17 mouse cellular contexts compared by ENCODE assay signal in the genomic region with DNA sequence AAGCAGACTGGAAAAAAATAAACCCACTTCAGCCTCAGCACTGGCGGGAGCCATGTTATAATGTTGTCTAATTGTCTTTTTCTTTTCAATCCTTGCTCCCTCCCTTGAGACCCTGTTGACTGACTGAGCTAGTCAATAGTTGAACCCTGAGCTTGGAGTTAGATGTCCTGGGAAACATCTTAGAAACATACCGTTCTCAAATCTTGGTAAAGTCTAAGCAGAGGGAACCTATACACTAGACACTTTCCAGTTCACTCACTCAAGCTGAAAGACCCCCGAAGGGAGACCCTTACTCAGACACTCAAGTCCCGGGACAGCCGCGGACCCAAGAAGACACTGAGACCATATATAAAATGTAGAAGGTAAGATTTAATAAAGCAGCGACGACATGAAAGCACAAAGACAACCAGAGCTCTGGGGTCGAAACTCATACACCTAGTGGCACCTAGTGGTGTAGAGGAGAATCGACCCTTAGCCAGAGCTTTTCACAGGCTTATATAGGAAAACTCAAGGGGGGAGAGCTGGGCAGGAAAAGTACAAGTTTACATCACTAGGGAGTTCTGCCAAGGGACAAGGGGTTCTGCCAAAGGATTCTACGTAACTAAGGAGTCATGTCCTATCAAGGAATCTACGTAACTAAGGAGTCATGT. TPM values are rescaled to one million over a fixed set of nuclear protein-coding genes. Genes with fewer than 3 reads are reported as not detected.
DNase-seq lines count a peak whose midpoint lies in the region; ATAC-seq and TF ChIP-seq lines count a peak whose summit lies in the region.
"Not testable (repeated sequence)": the region's sequence is repeated elsewhere in the genome, so short reads cannot be mapped to it uniquely, and the experiment has no call there.
"Had no signal": no experiment of that assay in that cellular context is flagged by ENCODE, and none has a peak within 500 bp of the region (broad histone marks: within the 10 kb centered on the region; RNA-seq: fewer than 3 reads in every experiment).

No protein-coding gene starts in this region.

- not testable (repeated sequence) for H3K4me3 ChIP-seq in heart, embryonic 15.5 days; hindbrain, embryonic 16.5 days (ENCODE audit: low read length); kidney, postnatal 0 days (replicated peaks; ENCODE audit: low read depth, low read length); midbrain, embryonic 15.5 days

- not testable (repeated sequence) for TF ChIP-seq CTCF in kidney, postnatal 0 days (IDR thresholded peaks at IDR 0.05; ENCODE audit: low read depth)

- H3K36me3 ChIP-seq in heart, embryonic 15.5 days; hindbrain, embryonic 16.5 days (ENCODE audit: control insufficient read depth, insufficient read depth, low read length); kidney, postnatal 0 days (ENCODE audit: insufficient read depth, low read length); midbrain, embryonic 15.5 days (replicated peaks): not testable (repeated sequence)

- DNase-seq in embryo, embryonic 10.5 days (ENCODE audit: low spot score): peak; percentile 3
- DNase-seq in kidney, postnatal 0 days (ENCODE audit: low spot score): not testable (repeated sequence)
- peak; percentile 34 for DNase-seq in retina, postnatal 1 day

- peak overlapping the region; percentile 43 for H3K4me2 ChIP-seq in heart, embryonic 15.5 days
- H3K4me2 ChIP-seq in hindbrain, embryonic 16.5 days (ENCODE audit: low read length): peak overlapping the region; percentile 44
- peak overlapping the region; percentile 31 for H3K4me2 ChIP-seq in kidney, postnatal 0 days (ENCODE audit: low read length)
- H3K4me2 ChIP-seq in midbrain, embryonic 15.5 days: 0 out of 2 replicates have a peak overlapping the region, but pooled peaks have one; percentile 3

- not testable (repeated sequence) for H3K9me3 ChIP-seq in heart, embryonic 15.5 days (replicated peaks); hindbrain, embryonic 16.5 days (ENCODE audit: control insufficient read depth, low read length); kidney, postnatal 0 days (replicated peaks; ENCODE audit: low read length); midbrain, embryonic 15.5 days

- not testable (repeated sequence) for H3K27ac ChIP-seq in heart, embryonic 15.5 days; hindbrain, embryonic 16.5 days (ENCODE audit: low read depth, low read length); kidney, postnatal 0 days; midbrain, embryonic 15.5 days

- 29% methylated on average over 7 of the region's 12 CpGs for WGBS in heart, embryonic 15.5 days
- 38% methylated on average over 7 of the region's 12 CpGs for WGBS in hindbrain, embryonic 16.5 days
- WGBS in kidney, postnatal 0 days: 31% methylated on average over 7 of the region's 12 CpGs
- 51% methylated on average over 7 of the region's 12 CpGs for WGBS in midbrain, embryonic 15.5 days

- H3K27me3 ChIP-seq in heart, embryonic 15.5 days; hindbrain, embryonic 16.5 days (replicated peaks; ENCODE audit: control insufficient read depth, insufficient read depth, low read length); kidney, postnatal 0 days (ENCODE audit: insufficient read depth, low read length); midbrain, embryonic 15.5 days (replicated peaks): not testable (repeated sequence)

- H3K9ac ChIP-seq in heart, embryonic 15.5 days; kidney, postnatal 0 days (ENCODE audit: low read depth, low read length); midbrain, embryonic 15.5 days: not testable (repeated sequence)
- peak overlapping the region; percentile 35; the same call in 1 of the 2 replicates for H3K9ac ChIP-seq in hindbrain, embryonic 16.5 days (ENCODE audit: low read depth, low read length)

- not testable (repeated sequence) for H3K4me1 ChIP-seq in heart, embryonic 15.5 days (replicated peaks); hindbrain, embryonic 16.5 days (ENCODE audit: control insufficient read depth, insufficient read depth, low read depth, low read length); kidney, postnatal 0 days (replicated peaks; ENCODE audit: insufficient read depth, low read length); midbrain, embryonic 15.5 days

- ATAC-seq in frontal cortex, adult (ENCODE audit: low TSS enrichment): peak; percentile 62; the same call in 1 of the 2 replicates
- not testable (repeated sequence) for ATAC-seq in heart, embryonic 15.5 days (replicated peaks; ENCODE audit: insufficient number of reproducible peaks, insufficient read depth, low FRiP score, low read depth); kidney, postnatal 0 days (replicated peaks; ENCODE audit: low FRiP score, low read depth); midbrain, embryonic 15.5 days (replicated peaks)
- peak; percentile 68 for ATAC-seq in hindbrain, embryonic 16.5 days

RNA-seq across cellular contexts. Expression of a gene that starts 13.0 kb away (rescaled TPM):
- not detected in 2 replicates for polyA plus RNA-seq in heart, embryonic 15.5 days (2015; fragmentation: Nextera tagmentation; extraction: Ambion mirVana)
- polyA plus RNA-seq in hindbrain, embryonic 16.5 days (2015; fragmentation: Nextera tagmentation; extraction: Ambion mirVana): not detected in 2 replicates
- not detected in 2 replicates for polyA plus RNA-seq in kidney, postnatal 0 days (2015; fragmentation: Nextera tagmentation; extraction: Ambion mirVana)
- 0.31 TPM in 2 replicates for polyA plus RNA-seq in midbrain, embryonic 15.5 days (2015; fragmentation: Nextera tagmentation; extraction: Ambion mirVana)
- polyA plus RNA-seq: activated CD4-positive, CD25-positive, alpha-beta regulatory T cell, adult 4 months; embryonic facial prominence, embryonic 11.5 days; forebrain, embryonic 10.5 days; hindbrain, embryonic 10.5 days; intestine, embryonic 14.5 days; limb, embryonic 12.5 days; liver, embryonic 13.5 days; lung, adult 2 months; midbrain, embryonic 14.5 days; urinary bladder, adult 2 months had no signal

RNA-seq across cellular contexts. Expression of a gene that starts 45.3 kb away (rescaled TPM):
- polyA plus RNA-seq in heart, embryonic 15.5 days (2015; fragmentation: Nextera tagmentation; extraction: Ambion mirVana): 1.0 and 2.4 TPM in 2 replicates
- 6.1 and 6.9 TPM in 2 replicates for polyA plus RNA-seq in hindbrain, embryonic 16.5 days (2015; fragmentation: Nextera tagmentation; extraction: Ambion mirVana)
- polyA plus RNA-seq in kidney, postnatal 0 days (2015; fragmentation: Nextera tagmentation; extraction: Ambion mirVana): 2.2 and 2.5 TPM in 2 replicates
- 5.5 and 7.0 TPM in 2 replicates for polyA plus RNA-seq in midbrain, embryonic 15.5 days (2015; fragmentation: Nextera tagmentation; extraction: Ambion mirVana)
